Mouse (Mus musculus): ENCODE data around the gene Fancc. TPM values are rescaled to one million over a fixed set of nuclear protein-coding genes. Genes with fewer than 3 reads are reported as not detected.
A peak's percentile ranks its signal among the peaks of the same experiment; 100 is the strongest.

Gene Fancc
- polyA plus RNA-seq, 1 experiment from 2014 or later: 9.3 TPM

GRCm38 (mm10) chr13:63350076-63350475, 147.0 kb downstream of the Fancc start:
- no peak overlapping the region for H3K4me2 ChIP-seq (replicated peaks; ENCODE audit: low read depth)
- no peaks in the 10 kb centered on the region for H3K36me3 ChIP-seq (ENCODE audit: control insufficient read depth, insufficient read depth, low read length)
- H3K9me3 ChIP-seq (ENCODE audit: control insufficient read depth, low read length): no peaks in the 10 kb centered on the region
- H3K4me1 ChIP-seq (replicated peaks; ENCODE audit: control insufficient read depth, insufficient read depth): no peaks in the 10 kb centered on the region
- TF ChIP-seq CTCF (IDR thresholded peaks at IDR 0.05; ENCODE audit: low read depth) (no peak), EP300 (optimal IDR thresholded peaks at IDR 0.05) (no peak)
- ATAC-seq (ENCODE audit: low FRiP score, low TSS enrichment) (no peak), DNase-seq (ENCODE audit: low spot score) (no peak)
- 78% methylated on average over 4 of the region's 4 CpGs for WGBS
- H3K27me3 ChIP-seq (ENCODE audit: control insufficient read depth, insufficient read depth, low read length): no peaks in the 10 kb centered on the region
- H3K4me3 ChIP-seq (ENCODE audit: low read depth, low read length): no peak overlapping the region
- H3K27ac ChIP-seq (replicated peaks): no peak overlapping the region
- H3K9ac ChIP-seq (ENCODE audit: low read length): no peak overlapping the region

GRCm38 (mm10) chr13:63347639-63348038, 149.4 kb downstream of the Fancc start:
- no peak overlapping the region for H3K4me2 ChIP-seq (replicated peaks; ENCODE audit: low read depth)
- no peak for TF ChIP-seq EP300 (optimal IDR thresholded peaks at IDR 0.05)
- TF ChIP-seq CTCF (IDR thresholded peaks at IDR 0.05; ENCODE audit: low read depth): no peak
- 77% methylated on average over 2 of the region's 2 CpGs for WGBS
- H3K9ac ChIP-seq (ENCODE audit: low read length): no peak overlapping the region
- H3K27me3 ChIP-seq (ENCODE audit: control insufficient read depth, insufficient read depth, low read length): no peaks in the 10 kb centered on the region
- H3K4me1 ChIP-seq (replicated peaks; ENCODE audit: control insufficient read depth, insufficient read depth): no peaks in the 10 kb centered on the region
- no peak overlapping the region for H3K4me3 ChIP-seq (ENCODE audit: low read depth, low read length)
- no peaks in the 10 kb centered on the region for H3K9me3 ChIP-seq (ENCODE audit: control insufficient read depth, low read length)
- no peak overlapping the region for H3K27ac ChIP-seq (replicated peaks)
- H3K36me3 ChIP-seq (ENCODE audit: control insufficient read depth, insufficient read depth, low read length): no peaks in the 10 kb centered on the region
- peak; percentile 49; the same call in 1 of the 2 replicates for ATAC-seq (ENCODE audit: low FRiP score, low TSS enrichment)
- DNase-seq (ENCODE audit: low spot score): no peak

DNA sequence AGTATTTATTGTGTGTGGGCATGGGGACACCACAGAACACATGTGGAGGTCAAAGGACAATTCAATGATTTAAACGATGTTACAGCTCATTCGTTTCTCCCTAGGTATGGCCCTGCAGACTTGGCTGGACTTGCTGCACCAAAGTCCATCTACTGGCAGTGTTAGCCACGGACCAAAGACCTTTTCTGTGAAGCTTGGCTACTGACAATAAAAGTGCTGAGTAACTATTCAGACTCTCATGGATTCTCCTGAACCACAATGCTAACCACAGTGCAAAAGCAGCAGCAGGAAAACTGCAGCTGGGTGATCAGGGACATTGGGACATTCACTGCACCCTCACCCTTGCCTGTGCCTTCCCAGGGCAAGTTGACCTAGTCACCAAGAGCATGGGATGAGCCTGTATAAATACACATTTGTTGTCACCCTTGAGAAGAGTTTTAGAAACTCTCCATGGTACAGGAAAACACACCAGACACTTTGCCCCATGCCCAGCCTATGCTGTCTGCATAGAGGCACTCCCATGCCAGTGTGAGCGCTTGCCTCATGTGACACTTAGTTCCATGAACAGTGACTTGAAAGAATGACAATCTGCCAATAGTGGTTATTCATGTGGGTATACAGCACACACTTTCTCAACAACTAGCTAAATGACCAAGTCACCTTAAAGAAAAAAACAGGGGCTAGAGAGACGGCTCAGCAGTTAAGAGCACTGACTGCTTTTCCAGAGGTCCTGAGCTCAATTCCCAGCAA, 151.4 kb downstream of the Fancc start:
- DNase-seq (ENCODE audit: low spot score) (no peak), ATAC-seq (ENCODE audit: low FRiP score, low TSS enrichment) (no peak)
- Histone ChIP-seq H3K4me2 (replicated peaks; ENCODE audit: low read depth) (no peak overlapping the region), H3K36me3 (ENCODE audit: control insufficient read depth, insufficient read depth, low read length) (no peaks in the 10 kb centered on the region), H3K4me1 (replicated peaks; ENCODE audit: control insufficient read depth, insufficient read depth) (no peaks in the 10 kb centered on the region), H3K9me3 (ENCODE audit: control insufficient read depth, low read length) (no peaks in the 10 kb centered on the region), H3K27me3 (ENCODE audit: control insufficient read depth, insufficient read depth, low read length) (no peaks in the 10 kb centered on the region), H3K9ac (ENCODE audit: low read length) (no peak overlapping the region), H3K4me3 (ENCODE audit: low read depth, low read length) (no peak overlapping the region), H3K27ac (replicated peaks) (no peak overlapping the region)
- WGBS: 79% methylated on average over 5 of the region's 5 CpGs
- TF ChIP-seq EP300 (optimal IDR thresholded peaks at IDR 0.05) (no peak), CTCF (IDR thresholded peaks at IDR 0.05; ENCODE audit: low read depth) (no peak)

- ATAC-seq (ENCODE audit: low FRiP score, low TSS enrichment): no peak
- no peaks in the 10 kb centered on the region for H3K9me3 ChIP-seq (ENCODE audit: control insufficient read depth, low read length)
- DNase-seq (ENCODE audit: low spot score): no peak
- H3K36me3 ChIP-seq (ENCODE audit: control insufficient read depth, insufficient read depth, low read length): no peaks in the 10 kb centered on the region
- H3K27ac ChIP-seq (replicated peaks): no peak overlapping the region
- no peak overlapping the region for H3K4me3 ChIP-seq (ENCODE audit: low read depth, low read length)
- H3K4me1 ChIP-seq (replicated peaks; ENCODE audit: control insufficient read depth, insufficient read depth): no peaks in the 10 kb centered on the region
- no peak overlapping the region for H3K9ac ChIP-seq (ENCODE audit: low read length)
- 100% methylated on average over 3 of the region's 3 CpGs for WGBS
- no peaks in the 10 kb centered on the region for H3K27me3 ChIP-seq (ENCODE audit: control insufficient read depth, insufficient read depth, low read length)
- no peak overlapping the region for H3K4me2 ChIP-seq (replicated peaks; ENCODE audit: low read depth)
- no peak for TF ChIP-seq EP300 (optimal IDR thresholded peaks at IDR 0.05)
Observed at GRCm38 (mm10) chr13:63344481-63344880, 152.6 kb downstream of the Fancc start.

GRCm38 (mm10) chr13:63342781-63343180, 154.3 kb downstream of the Fancc start:
- no peaks in the 10 kb centered on the region for H3K36me3 ChIP-seq (ENCODE audit: control insufficient read depth, insufficient read depth, low read length)
- 47% methylated on average over 2 of the region's 2 CpGs for WGBS
- no peak overlapping the region for H3K4me3 ChIP-seq (ENCODE audit: low read depth, low read length)
- DNase-seq (ENCODE audit: low spot score): no peak
- no peak overlapping the region for H3K27ac ChIP-seq (replicated peaks)
- no peak for ATAC-seq (ENCODE audit: low FRiP score, low TSS enrichment)
- H3K4me2 ChIP-seq (replicated peaks; ENCODE audit: low read depth): no peak overlapping the region
- H3K9ac ChIP-seq (ENCODE audit: low read length): no peak overlapping the region
- H3K27me3 ChIP-seq (ENCODE audit: control insufficient read depth, insufficient read depth, low read length): no peaks in the 10 kb centered on the region
- H3K9me3 ChIP-seq (ENCODE audit: control insufficient read depth, low read length): no peaks in the 10 kb centered on the region
- no peaks in the 10 kb centered on the region for H3K4me1 ChIP-seq (replicated peaks; ENCODE audit: control insufficient read depth, insufficient read depth)
- TF ChIP-seq CTCF (IDR thresholded peaks at IDR 0.05; ENCODE audit: low read depth): no peak
- TF ChIP-seq EP300 (optimal IDR thresholded peaks at IDR 0.05): no peak

GRCm38 (mm10) chr13:63339946-63340345, 157.1 kb downstream of the Fancc start:
- H3K4me1 ChIP-seq (replicated peaks; ENCODE audit: control insufficient read depth, insufficient read depth): no peaks in the 10 kb centered on the region
- TF ChIP-seq CTCF (IDR thresholded peaks at IDR 0.05; ENCODE audit: low read depth) (no peak), EP300 (optimal IDR thresholded peaks at IDR 0.05) (no peak)
- no peaks in the 10 kb centered on the region for H3K36me3 ChIP-seq (ENCODE audit: control insufficient read depth, insufficient read depth, low read length)
- no peak overlapping the region for H3K9ac ChIP-seq (ENCODE audit: low read length)
- H3K27me3 ChIP-seq (ENCODE audit: control insufficient read depth, insufficient read depth, low read length): no peaks in the 10 kb centered on the region
- ATAC-seq (ENCODE audit: low FRiP score, low TSS enrichment): no peak
- no peak overlapping the region for H3K4me2 ChIP-seq (replicated peaks; ENCODE audit: low read depth)
- DNase-seq (ENCODE audit: low spot score): no peak
- WGBS: 60% methylated on average over 4 of the region's 4 CpGs
- H3K4me3 ChIP-seq (ENCODE audit: low read depth, low read length): no peak overlapping the region
- H3K27ac ChIP-seq (replicated peaks): no peak overlapping the region
- H3K9me3 ChIP-seq (ENCODE audit: control insufficient read depth, low read length): no peaks in the 10 kb centered on the region

Data from stomach, postnatal 0 days (tissue).